Mouse (Mus musculus) megakaryocyte, embryonic 14.5 days (primary cell): ENCODE results near the gene Abhd11. TPM values are rescaled to one million over a fixed set of nuclear protein-coding genes. Genes with fewer than 3 reads are reported as not detected.
A peak's percentile ranks its signal among the peaks of the same experiment; 100 is the strongest.
"Not testable (repeated sequence)": the region's sequence is repeated elsewhere in the genome, so short reads cannot be mapped to it uniquely, and the experiment has no call there.

Experiments
- H3K27me3 ChIP-seq: replicated peaks from 2 replicates; pipeline ENCODE3; 2012; ENCODE audit warnings: inconsistent platforms
- H3K36me3 ChIP-seq: replicated peaks from 2 replicates; pipeline ENCODE3; 2012; ENCODE audit warnings: low read length, inconsistent platforms, mixed read lengths
- H3K4me1 ChIP-seq: 2 replicates; pipeline ENCODE4 v1.6.1; 2012; ENCODE audit warnings: inconsistent platforms
- H3K4me3 ChIP-seq: replicated peaks from 2 replicates; pipeline ENCODE3; 2012; ENCODE audit warnings: moderate library complexity, mild to moderate bottlenecking, inconsistent platforms
- H3K9me3 ChIP-seq: 2 replicates; pipeline ENCODE4 v1.6.1; 2012; ENCODE audit warnings: inconsistent platforms
- FLI1 ChIP-seq: IDR thresholded peaks from 2 replicates; pipeline ENCODE4 v1.6.1; 2012; ENCODE audit warnings: low read length, inconsistent platforms, mixed read lengths
- GATA1 ChIP-seq: IDR thresholded peaks from 3 replicates; pipeline ENCODE4 v1.6.1; 2012; ENCODE audit warnings: mixed read lengths, low read length, inconsistent platforms, borderline replicate concordance
- polyA plus RNA-seq: library from polyadenylated mRNA; stranded (reverse); fragments of >175 nt; gene quantifications from 2 replicates; pipeline ENCODE4 v1.2.3, GENCODE M21; 2012; ENCODE audit warnings: low replicate concordance; ENCODE audit not compliant: insufficient read depth

Abhd11 gene
- polyA plus RNA-seq, 1 experiment = 34.3 TPM

GRCm38 (mm10) chr5:135039541-135039940 is 30.6 kb downstream of the Abhd11 start:
- no peak overlapping the region for H3K4me3 ChIP-seq
- H3K9me3 ChIP-seq = peaks cover 18% of the 10 kb centered on the region
- H3K4me1 ChIP-seq = peaks cover 46% of the 10 kb centered on the region
- peaks cover 60% of the 10 kb centered on the region for H3K27me3 ChIP-seq
- no peaks in the 10 kb centered on the region for H3K36me3 ChIP-seq
- no peak for TF ChIP-seq GATA1
- TF ChIP-seq FLI1 = no peak

GRCm38 (mm10) chr5:135040059-135040458 is 31.1 kb downstream of the Abhd11 start:
- H3K4me1 ChIP-seq = peaks cover 46% of the 10 kb centered on the region
- peaks cover 60% of the 10 kb centered on the region for H3K27me3 ChIP-seq
- TF ChIP-seq GATA1 (no peak), FLI1 (no peak)
- H3K4me3 ChIP-seq = peak overlapping the region; percentile 74
- H3K36me3 ChIP-seq = no peaks in the 10 kb centered on the region
- peaks cover 13% of the 10 kb centered on the region for H3K9me3 ChIP-seq

- Histone ChIP-seq H3K4me3 (peak overlapping the region; percentile 42), H3K9me3 (peaks cover 5% of the 10 kb centered on the region; the same call in 1 of the 2 replicates), H3K4me1 (peaks cover 45% of the 10 kb centered on the region), H3K27me3 (peaks cover 58% of the 10 kb centered on the region), H3K36me3 (no peaks in the 10 kb centered on the region)
- TF ChIP-seq FLI1 (no peak), GATA1 (no peak)
Measured at GRCm38 (mm10) chr5:135040777-135041176, 31.8 kb downstream of the Abhd11 start.

GRCm38 (mm10) chr5:135042105-135042788 is 33.3 kb downstream of the Abhd11 start:
- Histone ChIP-seq H3K4me3 (no peak overlapping the region), H3K27me3 (peaks cover 49% of the 10 kb centered on the region), H3K36me3 (no peaks in the 10 kb centered on the region), H3K4me1 (peaks cover 40% of the 10 kb centered on the region), H3K9me3 (no peaks in the 10 kb centered on the region)
- no peak for TF ChIP-seq GATA1
- no peak for TF ChIP-seq FLI1

- no peaks in the 10 kb centered on the region for H3K36me3 ChIP-seq
- H3K9me3 ChIP-seq = no peaks in the 10 kb centered on the region
- H3K4me1 ChIP-seq = peaks cover 27% of the 10 kb centered on the region
- H3K4me3 ChIP-seq = no peak overlapping the region
- peaks cover 37% of the 10 kb centered on the region for H3K27me3 ChIP-seq
- no peak for TF ChIP-seq GATA1
- TF ChIP-seq FLI1 = no peak
Measured at GRCm38 (mm10) chr5:135044575-135044974, 35.6 kb downstream of the Abhd11 start.

GRCm38 (mm10) chr5:135048539-135048938 is 39.6 kb downstream of the Abhd11 start:
- no peaks in the 10 kb centered on the region for H3K9me3 ChIP-seq
- H3K4me3 ChIP-seq = no peak overlapping the region
- peaks cover 18% of the 10 kb centered on the region for H3K36me3 ChIP-seq
- H3K4me1 ChIP-seq = no peaks in the 10 kb centered on the region; the same call in 1 of the 2 replicates
- H3K27me3 ChIP-seq = peaks cover 12% of the 10 kb centered on the region
- TF ChIP-seq FLI1 (no peak), GATA1 (no peak)

- peaks cover 12% of the 10 kb centered on the region for H3K27me3 ChIP-seq
- H3K9me3 ChIP-seq, H3K4me1 ChIP-seq, H3K4me3 ChIP-seq: not testable (repeated sequence)
- peaks cover 25% of the 10 kb centered on the region for H3K36me3 ChIP-seq
Measured at GRCm38 (mm10) chr5:135049268-135049667, 40.3 kb downstream of the Abhd11 start.

GRCm38 (mm10) chr5:135053356-135053755 is 44.4 kb downstream of the Abhd11 start:
- Histone ChIP-seq H3K36me3 (peaks cover 65% of the 10 kb centered on the region), H3K4me3 (no peak overlapping the region), H3K27me3 (peaks cover 4% of the 10 kb centered on the region), H3K4me1 (no peaks in the 10 kb centered on the region; the same call in 1 of the 2 replicates), H3K9me3 (no peaks in the 10 kb centered on the region)
- TF ChIP-seq GATA1 (no peak), FLI1 (no peak)

Other genes starting within 250 kb of the Abhd11 start
- not detected in 2 replicates for gene Tmem270, start 102.4 kb upstream of the Abhd11 start, polyA plus RNA-seq
- gene Cldn13, start 93.6 kb upstream of the Abhd11 start, polyA plus RNA-seq = not detected in 2 replicates
- gene Mettl27, start 76.8 kb upstream of the Abhd11 start, polyA plus RNA-seq = 18.7 and 34.3 TPM in 2 replicates
- gene Cldn4, start 62.2 kb upstream of the Abhd11 start, polyA plus RNA-seq = not detected in 2 replicates
- 0.64 and 3.8 TPM in 2 replicates for gene Cldn3, start 22.9 kb upstream of the Abhd11 start, polyA plus RNA-seq
- gene Stx1a, start 14.3 kb downstream of the Abhd11 start, polyA plus RNA-seq = 1.1 and 1.6 TPM in 2 replicates
- gene Dnajc30, start 55.0 kb downstream of the Abhd11 start, polyA plus RNA-seq = 42.1 and 116 TPM in 2 replicates
- 67.0 and 146 TPM in 2 replicates for gene Bud23, start 55.8 kb downstream of the Abhd11 start, polyA plus RNA-seq
- 0.44 and 2.3 TPM in 2 replicates for gene Vps37d, start 69.1 kb downstream of the Abhd11 start, polyA plus RNA-seq
- gene Mlxipl, start 80.7 kb downstream of the Abhd11 start, polyA plus RNA-seq = 0.12 TPM in 1 of 2 replicates, not detected in the other
- gene Tbl2, start 140.5 kb downstream of the Abhd11 start, polyA plus RNA-seq = 6.6 TPM in 1 of 2 replicates, not detected in the other
- gene Bcl7b, start 159.1 kb downstream of the Abhd11 start, polyA plus RNA-seq = 58.2 and 75.1 TPM in 2 replicates
- gene Baz1b, start 178.1 kb downstream of the Abhd11 start, polyA plus RNA-seq = 8.4 and 12.3 TPM in 2 replicates
- 0.40 and 1.7 TPM in 2 replicates for gene Fzd9, start 242.1 kb downstream of the Abhd11 start, polyA plus RNA-seq